Mouse (Mus musculus) thymus, adult 18-20 months (tissue): ENCODE measurements around the gene Nacc1.

Experiments used
- DNase-seq, 2 experiments: peaks; one replicate each; pipeline ENCODE4 v3.0.0; 2022; ENCODE audit warnings: mixed read lengths in 2 of 2

Gene Nacc1

GRCm38 (mm10) chr8:84661961-84662571, 25.6 kb downstream of the Nacc1 start:
- DNase-seq: peak; percentile 54 to 68

GRCm38 (mm10) chr8:84661458-84661871, 26.2 kb downstream of the Nacc1 start:
- DNase-seq: peak; percentile 73 to 84

GRCm38 (mm10) chr8:84660819-84661457, 26.7 kb downstream of the Nacc1 start:
- DNase-seq: peak in 1 of 2 experiments; percentile 45

- DNase-seq: peak; percentile 70 to 81
Measured at GRCm38 (mm10) chr8:84659936-84660818, 27.5 kb downstream of the Nacc1 start.

GRCm38 (mm10) chr8:84658951-84659350, 28.7 kb downstream of the Nacc1 start:
- no peak for DNase-seq

- no peak for DNase-seq
Measured at GRCm38 (mm10) chr8:84657680-84658079, 30.0 kb downstream of the Nacc1 start.

GRCm38 (mm10) chr8:84657203-84657602, 30.5 kb downstream of the Nacc1 start:
- no peak for DNase-seq

- peak; percentile 74 to 79 for DNase-seq
Measured at GRCm38 (mm10) chr8:84656641-84657126, 31.0 kb downstream of the Nacc1 start.

GRCm38 (mm10) chr8:84656191-84656525, 31.5 kb downstream of the Nacc1 start:
- no peak for DNase-seq

GRCm38 (mm10) chr8:84655336-84656190, 32.1 kb downstream of the Nacc1 start:
- no peak for DNase-seq

GRCm38 (mm10) chr8:84654597-84654996, 33.1 kb downstream of the Nacc1 start:
- DNase-seq: no peak

GRCm38 (mm10) chr8:84653092-84653631, 34.5 kb downstream of the Nacc1 start:
- DNase-seq: no peak

- DNase-seq: no peak
Measured at GRCm38 (mm10) chr8:84650213-84650612, 37.4 kb downstream of the Nacc1 start.

GRCm38 (mm10) chr8:84647461-84647901, 40.2 kb downstream of the Nacc1 start:
- DNase-seq: no peak

- no peak for DNase-seq
Measured at GRCm38 (mm10) chr8:84646800-84647199, 40.9 kb downstream of the Nacc1 start.

- no peak for DNase-seq
Measured at GRCm38 (mm10) chr8:84643019-84643418, 44.6 kb downstream of the Nacc1 start.

- no peak for DNase-seq
Measured at GRCm38 (mm10) chr8:84641578-84642361, 45.9 kb downstream of the Nacc1 start.

- DNase-seq: no peak
Measured at GRCm38 (mm10) chr8:84640617-84641294, 46.9 kb downstream of the Nacc1 start.

GRCm38 (mm10) chr8:84640010-84640588, 47.6 kb downstream of the Nacc1 start:
- DNase-seq: no peak
